Mouse (Mus musculus): ENCODE data around the gene Edc4. TPM values are rescaled to one million over a fixed set of nuclear protein-coding genes. Genes with fewer than 3 reads are reported as not detected.

Gene Edc4
- total and polyA plus RNA-seq, 3 experiments = 28.7 to 46.4 (median 41.6) TPM

DNA sequence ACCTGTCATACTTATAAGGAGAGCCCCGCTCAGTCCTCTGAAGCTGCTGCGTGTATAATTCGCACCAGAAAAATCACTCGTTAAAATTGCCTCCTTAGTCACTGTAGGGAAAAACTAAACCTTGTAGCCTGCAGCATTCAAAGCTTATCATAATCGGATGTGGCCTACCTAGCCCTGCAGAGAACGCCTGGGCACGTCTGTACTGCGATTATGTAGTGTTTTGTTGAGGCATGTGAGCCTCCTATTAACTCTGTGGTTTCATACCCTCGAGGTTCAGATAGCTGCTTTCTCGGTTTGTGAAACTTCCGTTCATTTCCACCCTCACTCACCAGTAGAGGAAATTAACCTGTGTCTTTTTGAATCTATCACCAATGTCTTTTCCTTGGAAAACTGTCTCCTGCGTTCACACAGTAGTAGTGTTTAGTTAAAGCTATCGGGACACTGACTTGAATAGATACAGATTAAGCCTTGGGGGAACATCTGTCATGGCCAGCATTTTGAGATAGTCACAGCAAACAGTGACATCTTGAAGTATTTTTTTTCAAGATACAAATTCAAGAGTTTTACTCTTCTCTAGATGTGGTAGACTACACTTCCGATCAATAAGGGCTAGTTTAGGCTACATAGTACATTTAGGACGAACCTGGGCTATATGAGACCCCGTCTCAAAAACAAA lies 20.4 kb downstream of the Edc4 start:
- Histone ChIP-seq H3K4me3 (replicated peaks in 1 of 3; ENCODE audit: low read depth in 2 of 3, low read length in 2 of 3, poor library complexity in 1 of 3) (peak overlapping the region; percentile 93 to 99 (median 95)), H3K27ac (ENCODE audit: insufficient read depth, low read depth) (no peak overlapping the region), H3K36me3 (replicated peaks in 1 of 2; ENCODE audit: control insufficient read depth in 1 of 2, insufficient read depth in 1 of 2, low read length in 1 of 2) (peaks cover 2 to 21% of the 10 kb centered on the region in 2 experiments), H3K9me3 (replicated peaks; ENCODE audit: low read length) (no peaks in the 10 kb centered on the region), H3K9ac (ENCODE audit: insufficient read depth, low read depth) (peak overlapping the region; percentile 86), H3K27me3 (replicated peaks) (no peaks in the 10 kb centered on the region), H3K4me1 (ENCODE audit: control insufficient read depth in 1 of 2, insufficient read depth in 2 of 2) (peaks cover 0 to 19% of the 10 kb centered on the region in 2 experiments; a peak in 2 of 4 replicates), H3K4me2 (ENCODE audit: insufficient read depth, low read depth, poor library complexity, severe bottlenecking) (peak overlapping the region; percentile 72), H3K79me2 (replicated peaks; ENCODE audit: control insufficient read depth, extremely low read depth, insufficient read depth, poor library complexity, severe bottlenecking) (peaks cover 8% of the 10 kb centered on the region; the same call in 1 of the 2 replicates)
- in situ Hi-C loops (cut with MboI; ENCODE audit: low pct_ligation_motif_present, low pct_unique_long_range_greater_than_20kb, low sequenced_read_pairs) (no loop called here), dilution Hi-C loops (cut with MboI; ENCODE audit: extremely low pct_ligation_motif_present, extremely low pct_unique_long_range_greater_than_20kb, low sequenced_read_pairs) (no loop called here)
- DNase-seq (ENCODE audit: extremely low read depth) = no peak
- TF ChIP-seq CTCF (conservative IDR thresholded peaks at IDR 0.05 in 1 of 2, IDR thresholded peaks at IDR 0.05 in 1 of 2; ENCODE audit: low read depth in 2 of 2, low read length in 2 of 2) (no peak), SMC3 (IDR thresholded peaks at IDR 0.05; ENCODE audit: low read depth, low read length) (no peak), ETS1 (conservative IDR thresholded peaks at IDR 0.05; ENCODE audit: low read depth, low read length) (no peak), JUND (conservative IDR thresholded peaks at IDR 0.05; ENCODE audit: low read depth, low read length) (no peak), IRF4 (IDR thresholded peaks at IDR 0.05; ENCODE audit: low read depth, low read length) (no peak), EP300 (IDR thresholded peaks at IDR 0.05; ENCODE audit: low read length) (no peak), PAX5 (IDR thresholded peaks at IDR 0.05; ENCODE audit: low read length) (no peak), JUN (IDR thresholded peaks at IDR 0.05; ENCODE audit: insufficient read depth, low read depth, low read length) (no peak), RCOR1 (conservative IDR thresholded peaks at IDR 0.05; ENCODE audit: low read depth, low read length) (no peak), TBP (conservative IDR thresholded peaks at IDR 0.05; ENCODE audit: low read depth, low read length) (no peak), MAFK (IDR thresholded peaks at IDR 0.05; ENCODE audit: insufficient replicate concordance, low read length) (no peak), ELF1 (IDR thresholded peaks at IDR 0.05; ENCODE audit: low read depth, low read length) (no peak), MAX (IDR thresholded peaks at IDR 0.05; ENCODE audit: low read length) (no peak), NELFE (IDR thresholded peaks at IDR 0.05; ENCODE audit: low read depth, low read length) (no peak), CHD2 (IDR thresholded peaks at IDR 0.05; ENCODE audit: low read length) (no peak)

DNA sequence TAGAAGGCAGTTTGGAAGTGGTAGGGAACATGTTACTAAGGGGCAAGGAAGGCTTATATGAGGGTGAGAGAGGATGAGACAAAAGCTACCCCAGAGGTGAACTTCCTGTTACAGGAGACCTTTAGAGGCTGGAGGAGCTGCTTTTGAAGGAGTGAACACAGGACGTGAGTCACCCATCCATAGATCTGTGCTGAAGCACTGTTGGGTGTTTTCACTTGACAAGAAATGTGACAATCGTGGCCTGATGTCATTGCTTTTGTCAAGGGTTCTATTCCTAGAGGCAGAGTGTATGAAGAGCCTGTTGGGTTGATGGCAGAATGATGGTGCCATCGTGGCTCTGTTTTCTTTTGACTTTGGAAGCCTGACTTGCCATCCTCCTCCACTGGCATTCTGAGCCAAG lies 38.7 kb downstream of the Edc4 start:
- dilution Hi-C loops (cut with MboI; ENCODE audit: extremely low pct_ligation_motif_present, extremely low pct_unique_long_range_greater_than_20kb, low sequenced_read_pairs) (no loop called here), in situ Hi-C loops (cut with MboI; ENCODE audit: low pct_ligation_motif_present, low pct_unique_long_range_greater_than_20kb, low sequenced_read_pairs) (no loop called here)
- TF ChIP-seq SMC3 (IDR thresholded peaks at IDR 0.05; ENCODE audit: low read depth, low read length) (no peak), USF2 (conservative IDR thresholded peaks at IDR 0.05; ENCODE audit: low read depth, low read length) (no peak), IRF4 (IDR thresholded peaks at IDR 0.05; ENCODE audit: low read depth, low read length) (no peak), POLR2AphosphoS2 (IDR thresholded peaks at IDR 0.05; ENCODE audit: low read depth, low read length) (no peak), JUN (IDR thresholded peaks at IDR 0.05; ENCODE audit: insufficient read depth, low read depth, low read length) (no peak), CTCF (conservative IDR thresholded peaks at IDR 0.05 in 1 of 2, IDR thresholded peaks at IDR 0.05 in 1 of 2; ENCODE audit: low read depth in 2 of 2, low read length in 2 of 2) (no peak), TCF12 (IDR thresholded peaks at IDR 0.05; ENCODE audit: low read depth, low read length) (no peak), KAT2A (IDR thresholded peaks at IDR 0.05; ENCODE audit: insufficient replicate concordance, low read length) (no peak), MEF2A (IDR thresholded peaks at IDR 0.05; ENCODE audit: borderline replicate concordance, low read depth, low read length) (no peak), NELFE (IDR thresholded peaks at IDR 0.05; ENCODE audit: low read depth, low read length) (no peak), SIN3A (IDR thresholded peaks at IDR 0.05; ENCODE audit: low read length) (no peak), CHD2 (IDR thresholded peaks at IDR 0.05; ENCODE audit: low read length) (no peak), MAX (IDR thresholded peaks at IDR 0.05; ENCODE audit: low read length) (no peak), GABPA (IDR thresholded peaks at IDR 0.05; ENCODE audit: insufficient replicate concordance, low read depth, low read length) (no peak), E2F4 (IDR thresholded peaks at IDR 0.05; ENCODE audit: insufficient replicate concordance, low read depth, low read length) (no peak), MAFK (IDR thresholded peaks at IDR 0.05; ENCODE audit: insufficient replicate concordance, low read length) (no peak), ZNF384 (IDR thresholded peaks at IDR 0.05; ENCODE audit: low read depth, low read length) (no peak)
- Histone ChIP-seq H3K4me2 (ENCODE audit: insufficient read depth, low read depth, poor library complexity, severe bottlenecking) (no peak overlapping the region), H3K79me2 (replicated peaks; ENCODE audit: control insufficient read depth, extremely low read depth, insufficient read depth, poor library complexity, severe bottlenecking) (no peaks in the 10 kb centered on the region), H3K27ac (ENCODE audit: insufficient read depth, low read depth) (no peak overlapping the region), H3K4me3 (replicated peaks in 1 of 3; ENCODE audit: low read depth in 2 of 3, low read length in 2 of 3, poor library complexity in 1 of 3) (no peak overlapping the region), H3K9me3 (replicated peaks; ENCODE audit: low read length) (no peaks in the 10 kb centered on the region), H3K27me3 (replicated peaks) (no peaks in the 10 kb centered on the region), H3K9ac (ENCODE audit: insufficient read depth, low read depth) (no peak overlapping the region), H3K4me1 (ENCODE audit: control insufficient read depth in 1 of 2, insufficient read depth in 2 of 2) (peaks cover 6 to 15% of the 10 kb centered on the region in 2 experiments; a peak in 3 of 4 replicates), H3K36me3 (replicated peaks in 1 of 2; ENCODE audit: control insufficient read depth in 1 of 2, insufficient read depth in 1 of 2, low read length in 1 of 2) (peaks cover 13 to 57% of the 10 kb centered on the region in 2 experiments)
- DNase-seq (ENCODE audit: extremely low read depth) = no peak

Measured in CH12.LX (cell line).